Mouse (Mus musculus): ENCODE results near the gene Acat1. TPM values are rescaled to one million over a fixed set of nuclear protein-coding genes. Genes with fewer than 3 reads are reported as not detected.

Gene Acat1
- polyA plus RNA-seq, 1 experiment from 2014 or later = 47.5 TPM

- WGBS = 92% methylated on average over 4 of the region's 4 CpGs
- Histone ChIP-seq H3K27me3 (ENCODE audit: insufficient read depth, poor library complexity, severe bottlenecking) (no peaks in the 10 kb centered on the region), H3K9me3 (no peaks in the 10 kb centered on the region), H3K4me1 (replicated peaks) (no peaks in the 10 kb centered on the region), H3K4me3 (no peak overlapping the region), H3K27ac (no peak overlapping the region), H3K36me3 (0 out of 2 replicates have a peak, but pooled peaks cover 4% of the 10 kb centered on the region)
- no peak for DNase-seq (ENCODE audit: low spot score)
Measured at GRCm38 (mm10) chr9:53596971-53597600, 13.1 kb downstream of the Acat1 start.

GRCm38 (mm10) chr9:53594764-53595163 is 15.4 kb downstream of the Acat1 start:
- Histone ChIP-seq H3K4me3 (no peak overlapping the region), H3K9me3 (no peaks in the 10 kb centered on the region), H3K27me3 (ENCODE audit: insufficient read depth, poor library complexity, severe bottlenecking) (no peaks in the 10 kb centered on the region), H3K27ac (no peak overlapping the region), H3K36me3 (0 out of 2 replicates have a peak, but pooled peaks cover 4% of the 10 kb centered on the region), H3K4me1 (replicated peaks) (no peaks in the 10 kb centered on the region)
- DNase-seq (ENCODE audit: low spot score) = peak; percentile 68
- 12% methylated on average over 3 of the region's 3 CpGs for WGBS

- no peaks in the 10 kb centered on the region for H3K4me1 ChIP-seq (replicated peaks)
- no peaks in the 10 kb centered on the region for H3K27me3 ChIP-seq (ENCODE audit: insufficient read depth, poor library complexity, severe bottlenecking)
- no peak for DNase-seq (ENCODE audit: low spot score)
- no peaks in the 10 kb centered on the region for H3K9me3 ChIP-seq
- H3K4me3 ChIP-seq = no peak overlapping the region
- no peak overlapping the region for H3K27ac ChIP-seq
- WGBS = 84% methylated on average over 4 of the region's 4 CpGs
- H3K36me3 ChIP-seq = peaks cover 83% of the 10 kb centered on the region
Measured at GRCm38 (mm10) chr9:53581870-53582269, 28.3 kb downstream of the Acat1 start.

GRCm38 (mm10) chr9:53575721-53576120 is 34.5 kb downstream of the Acat1 start:
- H3K4me1 ChIP-seq (replicated peaks) = no peaks in the 10 kb centered on the region
- H3K4me3 ChIP-seq = no peak overlapping the region
- no peak overlapping the region for H3K27ac ChIP-seq
- H3K9me3 ChIP-seq = no peaks in the 10 kb centered on the region
- no peak for DNase-seq (ENCODE audit: low spot score)
- H3K36me3 ChIP-seq = peaks cover 94% of the 10 kb centered on the region
- no peaks in the 10 kb centered on the region for H3K27me3 ChIP-seq (ENCODE audit: insufficient read depth, poor library complexity, severe bottlenecking)
- WGBS = 93% methylated on average over 5 of the region's 5 CpGs

GRCm38 (mm10) chr9:53572516-53573307 is 37.5 kb downstream of the Acat1 start:
- H3K9me3 ChIP-seq = no peaks in the 10 kb centered on the region
- no peaks in the 10 kb centered on the region for H3K27me3 ChIP-seq (ENCODE audit: insufficient read depth, poor library complexity, severe bottlenecking)
- no peak overlapping the region for H3K4me3 ChIP-seq
- H3K4me1 ChIP-seq (replicated peaks) = no peaks in the 10 kb centered on the region
- DNase-seq (ENCODE audit: low spot score) = no peak
- 95% methylated on average over 7 of the region's 7 CpGs for WGBS
- no peak overlapping the region for H3K27ac ChIP-seq
- peaks cover 99% of the 10 kb centered on the region for H3K36me3 ChIP-seq

- Histone ChIP-seq H3K27ac (no peak overlapping the region), H3K4me1 (replicated peaks) (no peaks in the 10 kb centered on the region), H3K36me3 (peaks cover 100% of the 10 kb centered on the region), H3K27me3 (ENCODE audit: insufficient read depth, poor library complexity, severe bottlenecking) (no peaks in the 10 kb centered on the region), H3K9me3 (no peaks in the 10 kb centered on the region), H3K4me3 (no peak overlapping the region)
- no peak for DNase-seq (ENCODE audit: low spot score)
- 90% methylated on average over 6 of the region's 6 CpGs for WGBS
Measured at GRCm38 (mm10) chr9:53570662-53571061, 39.5 kb downstream of the Acat1 start.

- under 1% methylated on average over 33 of the region's 34 CpGs for WGBS
- Histone ChIP-seq H3K36me3 (peaks cover 9% of the 10 kb centered on the region), H3K9me3 (no peaks in the 10 kb centered on the region), H3K27ac (peak overlapping the region; percentile 94), H3K4me3 (peak overlapping the region; percentile 95), H3K4me1 (replicated peaks) (peaks cover 29% of the 10 kb centered on the region), H3K27me3 (ENCODE audit: insufficient read depth, poor library complexity, severe bottlenecking) (no peaks in the 10 kb centered on the region)
- DNase-seq (ENCODE audit: low spot score) = no peak
Measured at GRCm38 (mm10) chr9:53537336-53537965, 72.7 kb downstream of the Acat1 start.

- under 1% methylated on average over 69 of the region's 69 CpGs for WGBS
- peak; percentile 100 for DNase-seq (ENCODE audit: low spot score)
- peak within 1 kb of the TSS; percentile 95 for H3K4me3 ChIP-seq
- peak within 1 kb of the TSS; percentile 94 for H3K27ac ChIP-seq
- no peaks in the 10 kb centered on the region for H3K9me3 ChIP-seq
- peaks cover 13% of the 10 kb centered on the region for H3K36me3 ChIP-seq
- no peaks in the 10 kb centered on the region for H3K27me3 ChIP-seq (ENCODE audit: insufficient read depth, poor library complexity, severe bottlenecking)
- peaks cover 29% of the 10 kb centered on the region for H3K4me1 ChIP-seq (replicated peaks)
Measured at GRCm38 (mm10) chr9:53536558-53537320, 73.4 kb downstream of the Acat1 start, which contains the start of the genes Atm and Npat. Gene Atm (minus strand): TSS chr9:53536740. Gene Npat (plus strand): TSS chr9:53537047.

GRCm38 (mm10) chr9:53535416-53536320 is 74.5 kb downstream of the Acat1 start:
- H3K27ac ChIP-seq = peak overlapping the region; percentile 94
- WGBS = 26% methylated on average over 17 of the region's 17 CpGs
- H3K27me3 ChIP-seq (ENCODE audit: insufficient read depth, poor library complexity, severe bottlenecking) = no peaks in the 10 kb centered on the region
- no peaks in the 10 kb centered on the region for H3K9me3 ChIP-seq
- H3K4me3 ChIP-seq = peak overlapping the region; percentile 95
- peaks cover 24% of the 10 kb centered on the region for H3K36me3 ChIP-seq
- H3K4me1 ChIP-seq (replicated peaks) = peaks cover 29% of the 10 kb centered on the region
- DNase-seq (ENCODE audit: low spot score) = peak; percentile 15
